Mouse (Mus musculus): ENCODE measurements at regions not wholly inside any gene's neighbourhood (a gene's known extent, or its start where the extent isn't known, plus 50 kb on each side); places are given as distances from the start of the nearest gene placed in this dataset.

- no peak for DNase-seq (ENCODE audit: low spot score)
- Histone ChIP-seq H3K27ac (no peak overlapping the region), H3K27me3 (ENCODE audit: insufficient read depth, low read length) (no peaks in the 10 kb centered on the region), H3K36me3 (ENCODE audit: insufficient read depth, low read length) (no peaks in the 10 kb centered on the region), H3K9me3 (replicated peaks; ENCODE audit: low read length) (no peaks in the 10 kb centered on the region), H3K4me2 (ENCODE audit: low read length) (no peak overlapping the region), H3K4me1 (replicated peaks; ENCODE audit: insufficient read depth, low read length) (no peaks in the 10 kb centered on the region), H3K9ac (ENCODE audit: low read depth, low read length) (no peak overlapping the region), H3K4me3 (replicated peaks; ENCODE audit: low read depth, low read length) (no peak overlapping the region)
- WGBS, result 42% methylated on average over 7 of the region's 7 CpGs
- no peak for ATAC-seq (replicated peaks; ENCODE audit: low FRiP score, low read depth)
- no peak for TF ChIP-seq CTCF (IDR thresholded peaks at IDR 0.05; ENCODE audit: low read depth)
These were observed 76.1 kb upstream of the Zwint start for GRCm38 (mm10) chr10:72578501-72578900.

GRCm38 (mm10) chr10:72581311-72581710, 73.3 kb upstream of the Zwint start:
- no peak for ATAC-seq (replicated peaks; ENCODE audit: low FRiP score, low read depth)
- no peaks in the 10 kb centered on the region for H3K36me3 ChIP-seq (ENCODE audit: insufficient read depth, low read length)
- WGBS, result 91% methylated on average over 4 of the region's 4 CpGs
- H3K9me3 ChIP-seq (replicated peaks; ENCODE audit: low read length), result no peaks in the 10 kb centered on the region
- no peak for TF ChIP-seq CTCF (IDR thresholded peaks at IDR 0.05; ENCODE audit: low read depth)
- H3K4me2 ChIP-seq (ENCODE audit: low read length), result no peak overlapping the region
- DNase-seq (ENCODE audit: low spot score), result no peak
- H3K9ac ChIP-seq (ENCODE audit: low read depth, low read length), result no peak overlapping the region
- no peak overlapping the region for H3K27ac ChIP-seq
- no peaks in the 10 kb centered on the region for H3K27me3 ChIP-seq (ENCODE audit: insufficient read depth, low read length)
- no peaks in the 10 kb centered on the region for H3K4me1 ChIP-seq (replicated peaks; ENCODE audit: insufficient read depth, low read length)
- H3K4me3 ChIP-seq (replicated peaks; ENCODE audit: low read depth, low read length), result no peak overlapping the region

- H3K4me2 ChIP-seq (ENCODE audit: low read length), result no peak overlapping the region
- H3K4me3 ChIP-seq (replicated peaks; ENCODE audit: low read depth, low read length), result no peak overlapping the region
- no peak overlapping the region for H3K27ac ChIP-seq
- no peak for DNase-seq (ENCODE audit: low spot score)
- no peaks in the 10 kb centered on the region for H3K27me3 ChIP-seq (ENCODE audit: insufficient read depth, low read length)
- ATAC-seq (replicated peaks; ENCODE audit: low FRiP score, low read depth), result no peak
- H3K9ac ChIP-seq (ENCODE audit: low read depth, low read length), result no peak overlapping the region
- TF ChIP-seq CTCF (IDR thresholded peaks at IDR 0.05; ENCODE audit: low read depth), result no peak
- no peaks in the 10 kb centered on the region for H3K9me3 ChIP-seq (replicated peaks; ENCODE audit: low read length)
- no peaks in the 10 kb centered on the region for H3K36me3 ChIP-seq (ENCODE audit: insufficient read depth, low read length)
- no peaks in the 10 kb centered on the region for H3K4me1 ChIP-seq (replicated peaks; ENCODE audit: insufficient read depth, low read length)
- WGBS, result 84% methylated on average over 4 of the region's 4 CpGs
These were observed 66.1 kb upstream of the Zwint start for GRCm38 (mm10) chr10:72588561-72588960.

GRCm38 (mm10) chr10:72593049-72593448, 61.6 kb upstream of the Zwint start:
- no peak overlapping the region for H3K4me2 ChIP-seq (ENCODE audit: low read length)
- ATAC-seq (replicated peaks; ENCODE audit: low FRiP score, low read depth) (no peak), DNase-seq (ENCODE audit: low spot score) (no peak)
- TF ChIP-seq CTCF (IDR thresholded peaks at IDR 0.05; ENCODE audit: low read depth), result no peak
- no peak overlapping the region for H3K4me3 ChIP-seq (replicated peaks; ENCODE audit: low read depth, low read length)
- H3K36me3 ChIP-seq (ENCODE audit: insufficient read depth, low read length), result no peaks in the 10 kb centered on the region
- no peaks in the 10 kb centered on the region for H3K4me1 ChIP-seq (replicated peaks; ENCODE audit: insufficient read depth, low read length)
- no peaks in the 10 kb centered on the region for H3K9me3 ChIP-seq (replicated peaks; ENCODE audit: low read length)
- 47% methylated on average over 1 of the region's 1 CpGs for WGBS
- no peaks in the 10 kb centered on the region for H3K27me3 ChIP-seq (ENCODE audit: insufficient read depth, low read length)
- H3K9ac ChIP-seq (ENCODE audit: low read depth, low read length), result no peak overlapping the region
- H3K27ac ChIP-seq, result no peak overlapping the region

Data from kidney, postnatal 0 days (tissue).